Mouse (Mus musculus) megakaryocyte-erythroid progenitor cell, adult 5-6 weeks (primary cell): ENCODE measurements around the gene Zbtb48. TPM values are rescaled to one million over a fixed set of nuclear protein-coding genes. Genes with fewer than 3 reads are reported as not detected.

Experiments
- ATAC-seq: replicated peaks from 2 replicates; pipeline ENCODE4 v1.8.0; 2016; ENCODE audit warnings: mild to moderate bottlenecking, inconsistent platforms; ENCODE audit not compliant: severe bottlenecking, poor library complexity, low FRiP score, low TSS enrichment
- total RNA-seq, 2 experiments: library from RNA; stranded (forward) in 1 of 2; stranded (reverse) in 1 of 2; fragments of 200-1000, 215-1000 nt in 1 of 2; fragments of >200 nt in 1 of 2; fragmentation: Nextera tagmentation in 1 of 2; gene quantifications; 2 replicates each; pipeline ENCODE4 v1.2.3; 2014 to 2017

The Zbtb48 gene
- total RNA-seq, 2 experiments from 2014 or later = 10.6 to 27.2 TPM

DNA sequence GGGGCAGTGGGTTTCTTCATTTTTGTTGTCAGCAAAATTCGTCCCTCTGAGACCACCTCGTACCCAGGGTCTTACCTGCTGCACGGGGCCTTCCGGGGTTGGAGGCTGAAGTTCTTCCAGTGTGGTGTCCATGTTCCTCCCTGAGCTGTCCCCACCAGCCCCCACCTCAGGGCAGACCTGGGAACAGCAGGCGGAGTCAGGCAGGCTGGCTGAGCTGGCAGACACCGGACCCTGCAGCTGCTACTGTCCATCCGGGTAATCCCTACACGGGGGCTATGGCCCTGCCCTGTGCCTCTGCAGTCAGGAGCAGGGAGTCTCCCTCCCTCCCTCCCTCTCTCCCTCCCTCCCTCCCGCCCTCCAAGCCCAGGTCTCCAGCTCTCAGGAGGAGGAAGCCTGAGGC, 43.9 kb downstream of the Zbtb48 start:
- ATAC-seq = no peak

GRCm38 (mm10) chr4:151983043-151983442, 44.4 kb downstream of the Zbtb48 start:
- no peak for ATAC-seq

- peak; percentile 72 for ATAC-seq
These were observed 46.1 kb downstream of the Zbtb48 start for GRCm38 (mm10) chr4:151981363-151981762.

GRCm38 (mm10) chr4:151980699-151981098, 46.8 kb downstream of the Zbtb48 start:
- ATAC-seq = no peak

DNA sequence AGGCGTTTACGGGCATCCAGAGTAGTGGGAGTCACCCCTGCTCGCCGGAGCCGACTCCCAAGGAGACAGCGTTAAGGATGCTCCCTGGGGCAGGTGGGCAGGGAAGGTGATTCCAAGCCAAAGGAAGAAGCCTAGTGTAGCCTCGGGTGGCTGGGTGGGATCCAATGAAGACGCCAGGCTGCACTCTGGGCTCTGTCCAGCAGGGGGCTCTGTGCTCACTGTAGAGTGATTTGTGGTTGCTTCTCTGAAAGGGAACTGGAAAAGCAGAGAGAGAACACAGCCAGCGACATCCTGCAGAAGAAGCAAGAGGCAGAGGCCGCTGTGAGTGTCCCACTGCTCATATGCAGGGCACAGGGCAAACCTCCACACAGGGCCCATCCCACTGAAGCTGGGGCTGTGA, 49.7 kb downstream of the Zbtb48 start:
- ATAC-seq = 0 out of 2 replicates have a peak, but pooled peaks have one; percentile 48

DNA sequence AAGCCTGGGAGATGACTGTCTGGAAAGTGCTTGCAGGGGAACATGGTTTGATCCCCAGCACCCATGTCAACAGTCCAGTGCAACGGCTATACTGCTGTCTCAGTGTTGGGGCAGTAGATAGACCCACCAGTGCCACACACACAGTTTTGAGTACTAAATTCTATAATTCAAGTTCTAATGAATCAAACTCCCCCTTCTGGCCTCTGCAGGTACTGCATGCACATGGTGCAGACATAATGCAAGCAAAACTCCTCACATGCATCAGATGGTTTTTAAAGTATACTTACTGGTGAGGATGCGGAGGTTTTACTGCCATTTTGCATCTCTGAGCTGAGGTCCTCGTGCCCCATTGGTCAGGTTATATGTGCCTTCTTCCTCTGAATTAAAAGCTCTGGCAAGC, 52.0 kb downstream of the Zbtb48 start:
- no peak for ATAC-seq

DNA sequence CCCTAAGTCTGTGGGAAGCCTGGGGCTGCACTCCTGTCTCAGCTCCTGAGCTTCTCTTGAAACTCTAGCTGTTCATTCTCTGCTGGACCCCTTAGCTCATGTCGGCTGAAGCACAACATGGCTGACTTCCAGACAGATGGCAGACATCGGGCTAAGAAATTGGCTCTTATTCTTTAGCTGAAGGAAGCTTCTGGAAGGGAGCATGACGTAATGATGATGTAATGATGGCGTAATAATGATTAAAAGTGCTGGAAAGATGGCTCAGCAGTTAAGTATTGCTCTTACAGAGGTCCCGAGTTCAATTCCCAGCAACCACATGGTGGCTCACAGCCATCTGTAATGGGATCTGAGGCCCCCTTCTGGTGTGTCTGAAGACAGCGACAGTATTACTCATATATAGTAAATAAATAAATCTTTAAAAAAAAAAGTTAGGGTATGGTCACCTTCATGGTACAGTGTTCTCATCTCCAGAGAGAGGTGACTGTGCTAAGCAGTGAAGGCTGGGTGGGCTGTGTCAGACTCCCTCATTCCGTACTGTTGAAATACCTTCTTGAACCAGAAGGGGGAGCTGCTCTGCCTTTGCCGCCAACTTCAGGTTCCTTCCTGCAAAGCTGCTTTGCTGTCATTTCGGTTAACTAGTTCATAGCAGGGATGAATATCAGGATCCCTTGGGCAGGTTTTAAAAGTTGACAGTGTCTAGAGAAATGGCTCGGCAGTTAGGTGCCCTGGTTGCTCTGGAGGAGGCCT, 55.1 kb downstream of the Zbtb48 start:
- ATAC-seq = peak; percentile 43

Other genes starting within 250 kb of the Zbtb48 start
- gene Camta1, start 165.8 kb downstream of the Zbtb48 start, total RNA-seq (2014; fragmentation: Nextera tagmentation) = 68.4 and 92.8 TPM in 2 replicates
- 23.0 and 52.1 TPM in 2 replicates for gene Camta1, start 165.8 kb downstream of the Zbtb48 start, total RNA-seq (2017)
- 108 and 114 TPM in 2 replicates for gene Dnajc11, start 94.0 kb downstream of the Zbtb48 start, total RNA-seq (2014; fragmentation: Nextera tagmentation)
- gene Dnajc11, start 94.0 kb downstream of the Zbtb48 start, total RNA-seq (2017) = 85.8 and 110 TPM in 2 replicates
- 2.1 and 7.3 TPM in 2 replicates for gene Thap3, start 38.7 kb downstream of the Zbtb48 start, total RNA-seq (2014; fragmentation: Nextera tagmentation)
- 1.4 and 9.6 TPM in 2 replicates for gene Thap3, start 38.7 kb downstream of the Zbtb48 start, total RNA-seq (2017)
- gene Phf13, start 31.4 kb downstream of the Zbtb48 start, total RNA-seq (2014; fragmentation: Nextera tagmentation) = 0.15 and 0.52 TPM in 2 replicates
- 0.09 and 1.5 TPM in 2 replicates for gene Phf13, start 31.4 kb downstream of the Zbtb48 start, total RNA-seq (2017)
- 7.0 and 7.6 TPM in 2 replicates for gene Klhl21, start 18.9 kb downstream of the Zbtb48 start, total RNA-seq (2014; fragmentation: Nextera tagmentation)
- 5.1 and 8.3 TPM in 2 replicates for gene Klhl21, start 18.9 kb downstream of the Zbtb48 start, total RNA-seq (2017)
- 0.74 TPM in 1 of 2 replicates, not detected in the other for gene Tas1r1, start 10.9 kb upstream of the Zbtb48 start, total RNA-seq (2014; fragmentation: Nextera tagmentation)
- 0.88 TPM in 1 of 2 replicates, not detected in the other for gene Tas1r1, start 10.9 kb upstream of the Zbtb48 start, total RNA-seq (2017)
- 64.3 and 67.6 TPM in 2 replicates for gene Nol9, start 11.7 kb upstream of the Zbtb48 start, total RNA-seq (2014; fragmentation: Nextera tagmentation)
- gene Nol9, start 11.7 kb upstream of the Zbtb48 start, total RNA-seq (2017) = 45.2 and 60.8 TPM in 2 replicates
- gene Plekhg5, start 44.8 kb upstream of the Zbtb48 start, total RNA-seq (2014; fragmentation: Nextera tagmentation) = 8.9 and 15.6 TPM in 2 replicates
- gene Plekhg5, start 44.8 kb upstream of the Zbtb48 start, total RNA-seq (2017) = 6.8 and 7.1 TPM in 2 replicates
- not detected in 2 replicates for gene Tnfrsf25, start 88.3 kb upstream of the Zbtb48 start, total RNA-seq (2014; fragmentation: Nextera tagmentation)
- gene Tnfrsf25, start 88.3 kb upstream of the Zbtb48 start, total RNA-seq (2017) = not detected in 2 replicates
- 2.9 and 5.7 TPM in 2 replicates for gene Espn, start 124.7 kb upstream of the Zbtb48 start, total RNA-seq (2014; fragmentation: Nextera tagmentation)
- gene Espn, start 124.7 kb upstream of the Zbtb48 start, total RNA-seq (2017) = 2.2 and 3.1 TPM in 2 replicates
- gene Hes2, start 131.2 kb upstream of the Zbtb48 start, total RNA-seq (2014; fragmentation: Nextera tagmentation) = 0.35 TPM in 1 of 2 replicates, not detected in the other
- not detected in 2 replicates for gene Hes2, start 131.2 kb upstream of the Zbtb48 start, total RNA-seq (2017)
- gene Acot7, start 150.5 kb upstream of the Zbtb48 start, total RNA-seq (2014; fragmentation: Nextera tagmentation) = 33.8 and 42.9 TPM in 2 replicates
- 25.3 and 38.1 TPM in 2 replicates for gene Acot7, start 150.5 kb upstream of the Zbtb48 start, total RNA-seq (2017)
- not detected in 2 replicates for gene Gpr153, start 246.6 kb upstream of the Zbtb48 start, total RNA-seq (2014; fragmentation: Nextera tagmentation)
- not detected in 2 replicates for gene Gpr153, start 246.6 kb upstream of the Zbtb48 start, total RNA-seq (2017)